Mouse (Mus musculus) hindbrain, embryonic 14.5 days (tissue): ENCODE data around the gene Col3a1. TPM values are rescaled to one million over a fixed set of nuclear protein-coding genes. Genes with fewer than 3 reads are reported as not detected.

Experiments used
- ATAC-seq: fragments of 200-750 bp; cut with Nextera tagmentation; 2 replicates; pipeline ENCODE4 v1.8.0; 2017; ENCODE audit warnings: moderate number of reproducible peaks, mild to moderate bottlenecking, moderate TSS enrichment, moderate library complexity; ENCODE audit not compliant: low FRiP score
- DNase-seq: peaks from one replicate; pipeline ENCODE4 v3.0.0-alpha.2; 2015; ENCODE audit warnings: low spot score
- H3K27ac ChIP-seq: fragments of 300-500 bp; sonication (generic); 2 replicates; pipeline ENCODE4 v1.5.1; 2014; ENCODE audit warnings: mild to moderate bottlenecking, moderate library complexity
- H3K27me3 ChIP-seq: fragments of 300-500 bp; sonication (generic); 2 replicates; pipeline ENCODE4 v1.6.1; 2014; ENCODE audit warnings: mild to moderate bottlenecking, low read length, mixed read lengths; ENCODE audit not compliant: control insufficient read depth, insufficient read depth
- H3K36me3 ChIP-seq: fragments of 300-500 bp; sonication (generic); replicated peaks from 2 replicates; pipeline ENCODE4 v1.6.1; 2014; ENCODE audit not compliant: control insufficient read depth, insufficient read depth
- H3K4me1 ChIP-seq: fragments of 300-500 bp; sonication (generic); replicated peaks from 2 replicates; pipeline ENCODE4 v1.6.1; 2014; ENCODE audit warnings: antibody characterized with exemption, low read length, mixed read lengths; ENCODE audit not compliant: control insufficient read depth, insufficient read depth
- H3K4me2 ChIP-seq: fragments of 300-500 bp; sonication (generic); replicated peaks from 2 replicates; pipeline ENCODE4 v1.6.1; 2014; ENCODE audit warnings: mild to moderate bottlenecking, moderate library complexity
- H3K4me3 ChIP-seq: fragments of 300-500 bp; sonication (generic); replicated peaks from 2 replicates; pipeline ENCODE4 v1.5.1; 2014; ENCODE audit warnings: mild to moderate bottlenecking, low read length
- H3K9ac ChIP-seq: fragments of 300-500 bp; sonication (generic); 2 replicates; pipeline ENCODE4 v1.6.1; 2014
- H3K9me3 ChIP-seq: fragments of 300-500 bp; sonication (generic); 2 replicates; pipeline ENCODE4 v1.6.1; 2016; ENCODE audit warnings: low read length; ENCODE audit not compliant: control insufficient read depth
- WGBS: fragments of 180-500 bp; shearing (Covaris S2); extraction: QIAGEN DNeasy Blood & Tissue Kit; methylation state at CpG from one replicate; pipeline ENCODE4 v1.1.7; 2014; 5-methylcytosine and 5-hydroxymethylcytosine counted together
- polyA plus RNA-seq: library from polyadenylated mRNA; unstranded; fragments of >200 nt; fragmentation: Nextera tagmentation; extraction: Ambion mirVana; gene quantifications from 2 replicates; pipeline ENCODE4 v1.2.1, GENCODE M21; 2014

Col3a1 gene
- polyA plus RNA-seq = 314 and 379 TPM in 2 replicates

DNA sequence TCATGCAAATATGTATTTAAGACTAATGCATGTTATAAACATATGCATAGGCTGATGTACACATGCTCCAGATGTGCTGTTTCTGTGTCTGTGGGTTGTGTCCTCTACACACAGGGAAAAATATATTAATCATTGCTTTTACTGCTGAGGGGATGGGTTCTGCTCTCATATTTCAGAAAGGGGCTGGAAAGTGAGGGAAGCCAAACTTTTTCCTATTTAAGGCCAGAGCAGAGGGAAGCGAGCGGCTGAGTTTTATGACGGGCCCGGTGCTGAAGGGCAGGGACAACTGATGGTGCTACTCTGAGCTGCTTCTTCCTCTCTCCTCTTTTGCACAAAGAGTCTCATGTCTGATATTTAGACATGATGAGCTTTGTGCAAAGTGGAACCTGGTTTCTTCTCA lies at the start of gene Col3a1:
Gene Col3a1, plus strand, starts transcription at position 151 of the 400 bp plus-strand sequence.
- Histone ChIP-seq H3K4me2 (no peak within 1 kb of the TSS), H3K9ac (no peak within 1 kb of the TSS), H3K4me3 (no peak within 1 kb of the TSS; the same call in 1 of the 2 replicates), H3K4me1 (no peaks in the 10 kb centered on the region), H3K27me3 (no peaks in the 10 kb centered on the region), H3K9me3 (no peaks in the 10 kb centered on the region), H3K36me3 (no peaks in the 10 kb centered on the region), H3K27ac (no peak within 1 kb of the TSS)
- DNase-seq = no peak
- 83% methylated on average over 4 of the region's 4 CpGs for WGBS
- ATAC-seq = no peak

- Histone ChIP-seq H3K9ac (no peak overlapping the region), H3K27ac (no peak overlapping the region), H3K4me2 (no peak overlapping the region), H3K36me3 (no peaks in the 10 kb centered on the region), H3K9me3 (no peaks in the 10 kb centered on the region), H3K4me3 (no peak overlapping the region), H3K27me3 (no peaks in the 10 kb centered on the region), H3K4me1 (no peaks in the 10 kb centered on the region)
- DNase-seq = no peak
- no peak for ATAC-seq
Measured at GRCm38 (mm10) chr1:45269421-45269820, 41.9 kb upstream of the Col3a1 start.

- Histone ChIP-seq H3K4me2 (no peak overlapping the region), H3K36me3 (no peaks in the 10 kb centered on the region), H3K9ac (no peak overlapping the region), H3K4me3 (no peak overlapping the region), H3K4me1 (no peaks in the 10 kb centered on the region), H3K27me3 (no peaks in the 10 kb centered on the region), H3K9me3 (no peaks in the 10 kb centered on the region), H3K27ac (no peak overlapping the region)
- 60% methylated on average over 2 of the region's 2 CpGs for WGBS
- DNase-seq (no peak), ATAC-seq (no peak)
Measured at GRCm38 (mm10) chr1:45276006-45276539, 35.3 kb upstream of the Col3a1 start.

DNA sequence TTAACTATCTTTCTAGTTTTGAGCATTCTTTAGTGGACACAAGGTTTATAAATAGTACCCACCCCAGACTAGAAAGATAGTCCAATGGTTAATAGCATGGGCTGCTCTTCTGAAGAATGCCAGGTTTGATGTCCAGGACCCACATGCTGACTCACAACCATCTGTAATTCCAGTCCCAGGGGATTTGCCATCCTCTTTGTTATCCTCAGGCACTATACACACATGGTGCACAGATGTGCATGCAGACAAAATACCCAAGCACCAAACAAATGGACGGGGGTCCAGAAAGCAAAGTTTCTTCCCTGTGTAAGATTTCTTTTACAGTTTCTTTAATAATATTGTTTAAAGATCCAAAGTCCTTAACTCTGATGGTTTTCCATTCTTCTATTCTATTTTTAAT lies 23.4 kb upstream of the Col3a1 start:
- no peak overlapping the region for H3K9ac ChIP-seq
- no peak for DNase-seq
- no peak for ATAC-seq
- H3K9me3 ChIP-seq = no peaks in the 10 kb centered on the region
- no peak overlapping the region for H3K4me2 ChIP-seq
- H3K4me3 ChIP-seq = no peak overlapping the region
- H3K27ac ChIP-seq = no peak overlapping the region
- H3K4me1 ChIP-seq = no peaks in the 10 kb centered on the region
- no peaks in the 10 kb centered on the region for H3K36me3 ChIP-seq
- H3K27me3 ChIP-seq = no peaks in the 10 kb centered on the region
- WGBS = 64% methylated on average over 1 of the region's 1 CpGs

DNA sequence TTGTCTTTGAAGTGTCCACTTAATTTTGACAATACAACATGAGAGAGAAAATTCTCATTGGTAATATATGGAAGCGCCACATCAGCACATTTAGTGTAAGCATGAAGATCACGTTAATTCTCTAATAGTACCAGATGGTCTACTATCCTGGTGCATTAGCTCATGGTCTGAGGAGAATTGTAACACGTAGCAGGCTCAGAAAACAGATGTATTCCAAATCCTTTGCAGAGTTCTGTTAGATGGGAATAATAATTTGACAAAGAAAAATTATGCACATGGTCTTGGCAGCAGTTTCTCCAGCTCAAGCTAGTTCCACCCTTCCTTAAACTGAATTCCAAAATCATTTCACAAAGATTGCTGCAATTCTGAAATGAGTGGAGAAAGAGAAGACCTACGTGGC lies 21.3 kb upstream of the Col3a1 start:
- no peak for ATAC-seq
- no peaks in the 10 kb centered on the region for H3K36me3 ChIP-seq
- no peak overlapping the region for H3K4me2 ChIP-seq
- no peak for DNase-seq
- no peak overlapping the region for H3K9ac ChIP-seq
- H3K9me3 ChIP-seq = no peaks in the 10 kb centered on the region
- H3K27ac ChIP-seq = no peak overlapping the region
- no peak overlapping the region for H3K4me3 ChIP-seq
- WGBS = 72% methylated on average over 4 of the region's 4 CpGs
- H3K4me1 ChIP-seq = no peaks in the 10 kb centered on the region
- H3K27me3 ChIP-seq = no peaks in the 10 kb centered on the region

DNA sequence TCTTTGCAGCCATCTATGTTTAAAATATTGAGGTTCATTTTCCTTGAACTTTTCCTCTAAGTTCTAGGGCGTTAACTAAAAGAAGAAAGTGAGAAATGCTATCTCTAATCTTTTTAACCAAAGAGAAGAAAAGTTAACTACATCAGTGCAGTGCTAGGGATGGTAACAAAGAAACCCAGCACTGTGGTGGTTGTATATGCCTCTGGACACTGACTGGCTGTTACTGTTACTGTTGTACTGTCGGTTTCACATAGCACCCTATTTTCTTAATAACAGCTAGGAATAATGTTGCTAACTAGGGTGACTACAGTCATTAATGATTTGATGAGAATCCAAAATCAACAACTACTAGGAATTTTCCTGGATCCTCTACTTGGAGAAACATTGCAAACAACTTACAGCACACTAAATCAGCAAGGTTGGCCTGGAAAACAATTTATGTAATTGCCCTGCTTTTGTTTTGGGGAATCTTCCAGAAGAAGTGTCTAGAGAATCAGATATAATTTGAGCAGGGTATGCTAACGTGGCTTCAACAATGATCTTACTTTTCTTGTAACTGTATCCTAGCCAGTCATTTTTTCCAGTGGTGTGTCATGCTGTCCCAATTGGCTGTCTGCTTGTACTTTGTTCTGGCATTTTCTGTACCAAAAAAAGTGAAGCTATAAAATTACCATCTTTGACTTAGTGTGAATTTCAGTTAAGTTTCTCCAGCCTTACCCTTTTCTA lies 11.8 kb upstream of the Col3a1 start:
- DNase-seq (no peak), ATAC-seq (no peak)
- no peak overlapping the region for H3K4me2 ChIP-seq
- H3K27me3 ChIP-seq = no peaks in the 10 kb centered on the region
- H3K27ac ChIP-seq = no peak overlapping the region
- H3K9me3 ChIP-seq = no peaks in the 10 kb centered on the region
- H3K4me3 ChIP-seq = no peak overlapping the region
- H3K36me3 ChIP-seq = no peaks in the 10 kb centered on the region
- no peak overlapping the region for H3K9ac ChIP-seq
- no peaks in the 10 kb centered on the region for H3K4me1 ChIP-seq
- 87% methylated on average over 3 of the region's 3 CpGs for WGBS

DNA sequence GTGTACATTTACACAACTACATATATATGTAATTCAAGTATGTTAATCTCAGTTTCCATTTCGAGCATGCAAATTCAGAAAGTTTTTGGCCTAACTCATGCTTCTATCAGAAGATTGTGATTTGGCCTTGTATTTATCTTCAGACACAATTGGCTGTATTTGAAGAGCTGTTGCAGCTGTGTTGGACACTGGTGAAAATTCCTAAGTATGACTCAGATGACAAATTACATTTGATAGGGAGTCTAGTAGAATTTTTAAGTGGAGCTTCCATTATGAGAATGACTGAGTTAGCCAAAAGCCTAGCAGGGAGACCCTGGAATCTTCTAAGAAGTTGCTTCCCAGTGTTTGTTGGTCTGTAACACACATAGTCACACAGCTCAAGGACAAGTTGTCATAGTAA lies 7.1 kb upstream of the Col3a1 start:
- H3K9ac ChIP-seq = no peak overlapping the region
- H3K4me2 ChIP-seq = no peak overlapping the region
- no peaks in the 10 kb centered on the region for H3K4me1 ChIP-seq
- no peaks in the 10 kb centered on the region for H3K36me3 ChIP-seq
- H3K27ac ChIP-seq = no peak overlapping the region
- no peaks in the 10 kb centered on the region for H3K9me3 ChIP-seq
- no peaks in the 10 kb centered on the region for H3K27me3 ChIP-seq
- no peak overlapping the region for H3K4me3 ChIP-seq
- ATAC-seq (no peak), DNase-seq (no peak)
- 85% methylated on average over 1 of the region's 1 CpGs for WGBS

DNA sequence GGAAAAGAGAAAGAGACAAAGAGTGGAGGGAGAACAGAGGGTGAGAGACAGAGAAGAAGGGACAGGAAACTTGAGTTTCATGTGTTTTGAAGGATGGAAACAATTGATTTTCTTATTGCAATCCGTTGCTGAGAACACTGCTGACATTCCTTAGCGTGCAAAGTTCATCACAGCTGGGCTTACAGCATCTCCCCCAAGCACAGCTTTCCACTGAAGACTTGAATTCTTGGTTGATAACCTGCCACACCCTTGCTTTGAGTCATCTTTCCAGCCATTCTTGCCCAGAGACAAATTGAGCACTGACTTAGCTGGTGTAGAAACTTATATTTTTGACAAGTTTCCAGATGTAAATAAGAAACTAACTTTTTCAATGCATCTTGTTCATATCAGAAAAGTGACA lies 2.3 kb upstream of the Col3a1 start:
- Histone ChIP-seq H3K36me3 (no peaks in the 10 kb centered on the region), H3K4me1 (no peaks in the 10 kb centered on the region), H3K27ac (no peak overlapping the region), H3K4me2 (no peak overlapping the region), H3K9ac (no peak overlapping the region), H3K4me3 (no peak overlapping the region), H3K27me3 (no peaks in the 10 kb centered on the region), H3K9me3 (no peaks in the 10 kb centered on the region)
- 77% methylated on average over 2 of the region's 2 CpGs for whole genome bisulfite sequencing
- no peak for ATAC-seq
- no peak for DNase-seq

DNA sequence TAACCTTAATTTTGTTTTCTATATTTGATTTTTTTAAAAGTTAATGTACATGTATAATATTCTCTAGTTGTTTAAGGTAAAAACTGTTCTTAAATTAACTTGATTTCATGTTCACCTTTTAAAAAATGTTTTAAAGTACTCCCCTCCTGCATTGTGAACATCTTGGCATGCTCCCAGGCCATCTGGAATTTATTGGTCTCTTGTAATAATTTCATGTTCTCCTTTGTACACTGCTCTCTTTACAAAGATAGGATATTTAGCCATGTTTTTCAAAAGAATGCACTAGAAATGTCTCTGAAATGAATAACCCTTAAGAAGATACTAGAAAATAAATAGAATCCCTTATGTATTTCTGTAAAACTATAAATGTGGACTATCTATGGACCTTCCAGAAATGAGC lies 624 bp downstream of the Col3a1 start:
- H3K4me2 ChIP-seq = no peak overlapping the region
- no peak overlapping the region for H3K4me3 ChIP-seq
- H3K9ac ChIP-seq = no peak overlapping the region
- ATAC-seq (no peak), DNase-seq (no peak)
- H3K36me3 ChIP-seq = no peaks in the 10 kb centered on the region
- no peaks in the 10 kb centered on the region for H3K9me3 ChIP-seq
- H3K27me3 ChIP-seq = no peaks in the 10 kb centered on the region
- H3K4me1 ChIP-seq = no peaks in the 10 kb centered on the region
- no peak overlapping the region for H3K27ac ChIP-seq

DNA sequence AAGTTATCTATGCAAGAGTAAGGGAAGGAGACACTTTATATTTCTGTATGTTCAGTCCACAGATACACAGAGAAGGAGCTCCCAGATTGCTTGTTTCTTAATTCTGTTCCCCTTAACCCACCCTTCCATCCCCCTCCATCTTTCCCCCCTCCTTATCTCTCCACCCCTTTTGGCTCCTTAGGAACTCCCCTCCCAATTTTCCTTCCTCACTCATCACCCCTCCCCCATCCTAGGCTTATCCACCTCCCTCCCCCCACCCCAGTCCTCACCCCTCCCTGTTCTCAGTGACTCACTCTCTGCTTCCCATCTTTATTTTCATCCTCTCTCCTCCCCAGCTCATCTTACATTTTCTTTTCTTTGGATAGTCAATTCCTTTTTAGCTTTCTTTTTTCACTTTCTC lies 1.5 kb downstream of the Col3a1 start:
- Histone ChIP-seq H3K4me2 (no peak overlapping the region), H3K9me3 (no peaks in the 10 kb centered on the region), H3K27ac (no peak overlapping the region), H3K4me3 (no peak overlapping the region; the same call in 1 of the 2 replicates), H3K9ac (no peak overlapping the region), H3K4me1 (no peaks in the 10 kb centered on the region), H3K36me3 (no peaks in the 10 kb centered on the region), H3K27me3 (no peaks in the 10 kb centered on the region)
- ATAC-seq (no peak), DNase-seq (no peak)
